Mouse (Mus musculus) intestine, embryonic 16.5 days (tissue): Measurements from ENCODE around the gene Aspn. TPM values are rescaled to one million over a fixed set of nuclear protein-coding genes. Genes with fewer than 3 reads are reported as not detected.

ENCODE experiments used
- ATAC-seq: fragments of 200-750 bp; cut with Nextera tagmentation; 2 replicates; pipeline ENCODE4 v1.8.0; 2017; ENCODE audit warnings: moderate TSS enrichment, moderate library complexity
- H3K27ac ChIP-seq: fragments of 300-500 bp; sonication (generic); 2 replicates; pipeline ENCODE4 v1.5.1; 2014; ENCODE audit warnings: mild to moderate bottlenecking, low read length
- H3K27me3 ChIP-seq: fragments of 300-500 bp; sonication (generic); replicated peaks from 2 replicates; pipeline ENCODE4 v1.6.1; 2014; ENCODE audit warnings: low read length, control low read depth, mixed read lengths; ENCODE audit not compliant: control insufficient read depth, insufficient read depth
- H3K36me3 ChIP-seq: fragments of 300-500 bp; sonication (generic); 2 replicates; pipeline ENCODE4 v1.6.1; 2014; ENCODE audit warnings: low read length, control low read depth; ENCODE audit not compliant: control insufficient read depth, insufficient read depth
- H3K4me1 ChIP-seq: fragments of 300-500 bp; sonication (generic); 2 replicates; pipeline ENCODE4 v1.6.1; 2014; ENCODE audit warnings: low read length, control low read depth, mixed read lengths; ENCODE audit not compliant: control insufficient read depth, insufficient read depth
- H3K4me2 ChIP-seq: fragments of 300-500 bp; sonication (generic); 2 replicates; pipeline ENCODE4 v1.6.1; 2014; ENCODE audit warnings: low read depth, low read length, control low read depth
- H3K4me3 ChIP-seq: fragments of 300-500 bp; sonication (generic); 2 replicates; pipeline ENCODE4 v1.5.1; 2014; ENCODE audit warnings: mild to moderate bottlenecking, low read length
- H3K9ac ChIP-seq: fragments of 300-500 bp; sonication (generic); 2 replicates; pipeline ENCODE4 v1.6.1; 2014; ENCODE audit warnings: low read depth, low read length
- H3K9me3 ChIP-seq: fragments of 300-500 bp; sonication (generic); 2 replicates; pipeline ENCODE4 v1.6.1; 2016; ENCODE audit warnings: low read length, control low read depth; ENCODE audit not compliant: control insufficient read depth
- WGBS: fragments of 180-500 bp; shearing (Covaris S2); extraction: QIAGEN DNeasy Blood & Tissue Kit; methylation state at CpG from one replicate; pipeline ENCODE4 v1.1.7; 2014; 5-methylcytosine and 5-hydroxymethylcytosine counted together
- polyA plus RNA-seq: library from polyadenylated mRNA; unstranded; fragments of >200 nt; fragmentation: Nextera tagmentation; extraction: Ambion mirVana; gene quantifications from 2 replicates; pipeline ENCODE4 v1.2.1, GENCODE M21; 2015

Gene Aspn
- polyA plus RNA-seq, 1 experiment from 2014 or later, result 25.7 TPM

DNA sequence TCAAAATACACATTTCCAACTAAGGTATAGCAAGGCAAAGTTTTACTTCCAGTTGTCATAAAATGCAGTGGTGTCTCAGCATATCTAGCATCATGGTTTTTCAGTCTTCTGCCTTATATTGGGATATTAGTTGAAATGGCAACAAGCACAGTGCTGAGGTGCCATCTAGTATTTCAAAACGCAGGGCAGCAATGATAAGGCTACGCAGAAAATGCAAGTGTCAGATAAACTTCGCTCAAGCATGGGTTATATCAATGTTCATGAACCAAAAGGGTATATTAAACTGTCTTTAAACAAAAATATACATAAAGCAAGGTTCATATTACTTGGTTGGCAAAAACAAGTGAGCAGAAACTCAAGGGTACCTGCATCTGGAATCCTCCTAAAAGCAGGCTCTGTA lies 72.8 kb downstream of the Aspn start:
- Histone ChIP-seq H3K27ac (no peak overlapping the region), H3K4me1 (no peaks in the 10 kb centered on the region), H3K4me3 (no peak overlapping the region), H3K4me2 (no peak overlapping the region), H3K36me3 (no peaks in the 10 kb centered on the region), H3K9ac (no peak overlapping the region), H3K27me3 (no peaks in the 10 kb centered on the region), H3K9me3 (no peaks in the 10 kb centered on the region)
- ATAC-seq, result no peak
- WGBS, result 84% methylated on average over 3 of the region's 3 CpGs

Other genes starting within 250 kb of the Aspn start
- 0.82 and 1.2 TPM in 2 replicates for gene Fgd3, start 224.1 kb upstream of the Aspn start, polyA plus RNA-seq
- gene Bicd2, start 202.9 kb upstream of the Aspn start, polyA plus RNA-seq, result 14.7 and 15.7 TPM in 2 replicates
- 18.0 and 19.9 TPM in 2 replicates for gene Ippk, start 123.2 kb upstream of the Aspn start, polyA plus RNA-seq
- 0.56 and 0.67 TPM in 2 replicates for gene Tes3-ps, start 51.1 kb upstream of the Aspn start, polyA plus RNA-seq
- gene Ecm2, start 39.6 kb upstream of the Aspn start, polyA plus RNA-seq, result 0.62 and 0.82 TPM in 2 replicates
- 0.69 and 1.0 TPM in 2 replicates for gene Omd, start 38.0 kb downstream of the Aspn start, polyA plus RNA-seq
- 58.7 and 60.5 TPM in 2 replicates for gene Ogn, start 63.6 kb downstream of the Aspn start, polyA plus RNA-seq
- gene Cenpp, start 108.3 kb downstream of the Aspn start, polyA plus RNA-seq, result 18.0 and 19.9 TPM in 2 replicates
- gene Nol8, start 108.6 kb downstream of the Aspn start, polyA plus RNA-seq, result 12.3 and 13.4 TPM in 2 replicates
- gene Iars, start 137.7 kb downstream of the Aspn start, polyA plus RNA-seq, result 79.7 and 82.2 TPM in 2 replicates